ENCODE assay signal across 7 mouse cellular contexts in the genomic region with DNA sequence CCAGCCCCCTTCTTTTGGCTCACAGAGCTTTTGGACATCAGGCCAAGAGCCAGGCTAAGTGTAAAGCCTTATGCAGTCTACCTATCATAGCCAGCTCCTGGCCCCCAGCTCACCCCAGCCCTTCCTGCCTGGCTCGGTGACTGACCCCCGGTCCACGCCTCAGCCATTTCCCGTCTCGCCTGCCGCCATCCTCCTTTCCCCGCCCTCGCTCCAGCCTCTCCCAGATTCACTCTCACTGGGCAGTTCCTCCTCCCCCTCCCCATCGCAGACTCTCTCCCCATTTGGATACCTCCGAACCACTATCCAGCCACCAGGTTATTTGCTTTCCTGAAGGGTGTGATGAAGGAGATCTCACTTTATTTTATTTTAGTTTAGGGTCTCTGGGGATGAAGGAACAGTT. TPM values are rescaled to one million over a fixed set of nuclear protein-coding genes. Genes with fewer than 3 reads are reported as not detected.
A peak's percentile ranks its signal among the peaks of the same experiment; 100 is the strongest.
DNase-seq lines count a peak whose midpoint lies in the region; ATAC-seq and TF ChIP-seq lines count a peak whose summit lies in the region.

No protein-coding gene starts in this region.

- peak; percentile 33 for DNase-seq in adrenal gland, postnatal 25 days
- DNase-seq in embryonic facial prominence, embryonic 14.5 days (ENCODE audit: low spot score) = no peak
- peak; percentile 51 for DNase-seq in lung, postnatal 0 days (ENCODE audit: low spot score)
- DNase-seq in urinary bladder, adult 18-20 months (ENCODE audit: low spot score in 2 of 2) = no peak
- DNase-seq in left cerebral cortex, postnatal 36 days (ENCODE audit: low spot score in 2 of 2) = no peak
- DNase-seq in cerebellum, adult 9-10 months = no peak

- H3K4me1 ChIP-seq in embryonic facial prominence, embryonic 14.5 days (ENCODE audit: control insufficient read depth, insufficient read depth, low read length) = peaks cover 9% of the 10 kb centered on the region
- peaks cover 33% of the 10 kb centered on the region for H3K4me1 ChIP-seq in hindbrain, embryonic 16.5 days (ENCODE audit: control insufficient read depth, insufficient read depth, low read depth, low read length)
- H3K4me1 ChIP-seq in lung, postnatal 0 days (ENCODE audit: insufficient read depth, low read depth, low read length) = peaks cover 28% of the 10 kb centered on the region

- intact Hi-C loops in left cerebral cortex, postnatal 36 days (cut with DNase I) = no loop called here

- H3K4me3 ChIP-seq in embryonic facial prominence, embryonic 14.5 days (ENCODE audit: low read depth, low read length) = peak overlapping the region; percentile 24
- no peak overlapping the region; the same call in 1 of the 2 replicates for H3K4me3 ChIP-seq in hindbrain, embryonic 16.5 days (ENCODE audit: low read length)
- peak overlapping the region; percentile 27 for H3K4me3 ChIP-seq in lung, postnatal 0 days (ENCODE audit: low read depth, low read length)

- 0 out of 2 replicates have a peak overlapping the region, but pooled peaks have one; percentile 27 for H3K9ac ChIP-seq in embryonic facial prominence, embryonic 14.5 days (ENCODE audit: low read depth, low read length)
- H3K9ac ChIP-seq in hindbrain, embryonic 16.5 days (ENCODE audit: low read depth, low read length) = no peak overlapping the region
- H3K9ac ChIP-seq in lung, postnatal 0 days (replicated peaks; ENCODE audit: low read depth) = no peak overlapping the region

- ATAC-seq in embryonic facial prominence, embryonic 14.5 days (ENCODE audit: low read depth) = no peak
- ATAC-seq in hindbrain, embryonic 16.5 days = no peak
- ATAC-seq in lung, postnatal 0 days = peak; percentile 61

- H3K27me3 ChIP-seq in embryonic facial prominence, embryonic 14.5 days (replicated peaks; ENCODE audit: control insufficient read depth, insufficient read depth, low read length) = peaks cover 74% of the 10 kb centered on the region
- peaks cover 56% of the 10 kb centered on the region for H3K27me3 ChIP-seq in hindbrain, embryonic 16.5 days (replicated peaks; ENCODE audit: control insufficient read depth, insufficient read depth, low read length)
- H3K27me3 ChIP-seq in lung, postnatal 0 days (replicated peaks; ENCODE audit: insufficient read depth, low read length) = peaks cover 40% of the 10 kb centered on the region

- no peak for TF ChIP-seq EP300 in lung, postnatal 0 days (IDR thresholded peaks at IDR 0.05)

- WGBS in embryonic facial prominence, embryonic 14.5 days = under 1% methylated on average over 10 of the region's 10 CpGs
- 2% methylated on average over 10 of the region's 10 CpGs for WGBS in hindbrain, embryonic 16.5 days
- 1% methylated on average over 10 of the region's 10 CpGs for WGBS in lung, postnatal 0 days

- no peak for TF ChIP-seq CTCF in lung, postnatal 0 days (IDR thresholded peaks at IDR 0.05)

- H3K36me3 ChIP-seq in embryonic facial prominence, embryonic 14.5 days (ENCODE audit: control insufficient read depth, insufficient read depth, low read length) = no peaks in the 10 kb centered on the region
- H3K36me3 ChIP-seq in hindbrain, embryonic 16.5 days (ENCODE audit: control insufficient read depth, insufficient read depth, low read length) = no peaks in the 10 kb centered on the region
- H3K36me3 ChIP-seq in lung, postnatal 0 days (ENCODE audit: insufficient read depth, low read length) = no peaks in the 10 kb centered on the region

- no peak overlapping the region for H3K27ac ChIP-seq in embryonic facial prominence, embryonic 14.5 days (replicated peaks; ENCODE audit: low read depth, low read length)
- no peak overlapping the region for H3K27ac ChIP-seq in hindbrain, embryonic 16.5 days (ENCODE audit: low read depth, low read length)
- H3K27ac ChIP-seq in lung, postnatal 0 days (ENCODE audit: low read length) = no peak overlapping the region

- no peaks in the 10 kb centered on the region for H3K9me3 ChIP-seq in embryonic facial prominence, embryonic 14.5 days (ENCODE audit: control insufficient read depth, low read length)
- H3K9me3 ChIP-seq in hindbrain, embryonic 16.5 days (ENCODE audit: control insufficient read depth, low read length) = no peaks in the 10 kb centered on the region
- no peaks in the 10 kb centered on the region for H3K9me3 ChIP-seq in lung, postnatal 0 days (ENCODE audit: low read length)

- H3K4me2 ChIP-seq in embryonic facial prominence, embryonic 14.5 days (ENCODE audit: low read depth, low read length) = peak overlapping the region; percentile 43; the same call in 1 of the 2 replicates
- peak overlapping the region; percentile 46 for H3K4me2 ChIP-seq in hindbrain, embryonic 16.5 days (ENCODE audit: low read length)
- peak overlapping the region; percentile 48 for H3K4me2 ChIP-seq in lung, postnatal 0 days (replicated peaks; ENCODE audit: low read depth, low read length)

RNA-seq across cellular contexts. Expression of gene Dhh, which starts 0.8 kb away (rescaled TPM):
- 1.1 and 2.4 TPM in 2 replicates for total RNA-seq in adrenal gland, postnatal 25 days (2021)
- polyA plus RNA-seq in embryonic facial prominence, embryonic 14.5 days (2014; fragmentation: Nextera tagmentation; extraction: Ambion mirVana) = 2.0 and 3.1 TPM in 2 replicates
- polyA plus RNA-seq in hindbrain, embryonic 16.5 days (2015; fragmentation: Nextera tagmentation; extraction: Ambion mirVana) = 1.3 and 2.1 TPM in 2 replicates
- 5.1 and 6.6 TPM in 2 replicates for polyA plus RNA-seq in lung, postnatal 0 days (2015; fragmentation: Nextera tagmentation; extraction: Ambion mirVana)
- under 1 TPM in 1 of 2 experiments, not detected in 1; 0.35 TPM for total RNA-seq in left cerebral cortex, postnatal 36 days (2021)

RNA-seq across cellular contexts. Expression of gene Rhebl1, which starts 3.2 kb away (rescaled TPM):
- 3.7 and 4.4 TPM in 2 replicates for total RNA-seq in adrenal gland, postnatal 25 days (2021)
- polyA plus RNA-seq in embryonic facial prominence, embryonic 14.5 days (2014; fragmentation: Nextera tagmentation; extraction: Ambion mirVana) = 8.4 and 12.2 TPM in 2 replicates
- 31.4 and 33.4 TPM in 2 replicates for polyA plus RNA-seq in hindbrain, embryonic 16.5 days (2015; fragmentation: Nextera tagmentation; extraction: Ambion mirVana)
- polyA plus RNA-seq in lung, postnatal 0 days (2015; fragmentation: Nextera tagmentation; extraction: Ambion mirVana) = 8.1 and 10.2 TPM in 2 replicates
- total RNA-seq in left cerebral cortex, postnatal 36 days (2021) = 10 to 100 TPM in 1 of 2 experiments, 1 to 10 TPM in 1; 9.0 to 10.5 TPM

RNA-seq across cellular contexts. Expression of gene Lmbr1l, which starts 20.5 kb away (rescaled TPM):
- 25.2 and 30.5 TPM in 2 replicates for total RNA-seq in adrenal gland, postnatal 25 days (2021)
- polyA plus RNA-seq in embryonic facial prominence, embryonic 14.5 days (2014; fragmentation: Nextera tagmentation; extraction: Ambion mirVana) = 3.9 and 4.3 TPM in 2 replicates
- polyA plus RNA-seq in hindbrain, embryonic 16.5 days (2015; fragmentation: Nextera tagmentation; extraction: Ambion mirVana) = 25.9 and 27.0 TPM in 2 replicates
- polyA plus RNA-seq in lung, postnatal 0 days (2015; fragmentation: Nextera tagmentation; extraction: Ambion mirVana) = 16.5 and 17.0 TPM in 2 replicates
- total RNA-seq in left cerebral cortex, postnatal 36 days (2021) = 10 to 100 TPM; 12.6 to 16.6 TPM

RNA-seq across cellular contexts. Expression of gene Kmt2d, which starts 26.5 kb away (rescaled TPM):
- total RNA-seq in adrenal gland, postnatal 25 days (2021) = 63.0 and 83.0 TPM in 2 replicates
- 13.8 and 15.5 TPM in 2 replicates for polyA plus RNA-seq in embryonic facial prominence, embryonic 14.5 days (2014; fragmentation: Nextera tagmentation; extraction: Ambion mirVana)
- polyA plus RNA-seq in hindbrain, embryonic 16.5 days (2015; fragmentation: Nextera tagmentation; extraction: Ambion mirVana) = 8.8 and 9.3 TPM in 2 replicates
- polyA plus RNA-seq in lung, postnatal 0 days (2015; fragmentation: Nextera tagmentation; extraction: Ambion mirVana) = 8.7 and 11.1 TPM in 2 replicates
- total RNA-seq in left cerebral cortex, postnatal 36 days (2021) = 10 to 100 TPM; 69.9 to 98.8 TPM

RNA-seq across cellular contexts. Expression of gene Tuba1b, which starts 36.9 kb away (rescaled TPM):
- 285 and 323 TPM in 2 replicates for total RNA-seq in adrenal gland, postnatal 25 days (2021)
- polyA plus RNA-seq in embryonic facial prominence, embryonic 14.5 days (2014; fragmentation: Nextera tagmentation; extraction: Ambion mirVana) = 1,523 and 1,643 TPM in 2 replicates
- 1,672 and 1,683 TPM in 2 replicates for polyA plus RNA-seq in hindbrain, embryonic 16.5 days (2015; fragmentation: Nextera tagmentation; extraction: Ambion mirVana)
- 415 and 427 TPM in 2 replicates for polyA plus RNA-seq in lung, postnatal 0 days (2015; fragmentation: Nextera tagmentation; extraction: Ambion mirVana)
- 100 to 1,000 TPM; 509 to 602 TPM for total RNA-seq in left cerebral cortex, postnatal 36 days (2021)

Comparison
In these comparisons a context has a peak if more than half of its experiments do, and no peak if none do; other contexts are left out.
1. DNase-seq: peak in adrenal gland, postnatal 25 days (single experiment) and lung, postnatal 0 days (single experiment); none in embryonic facial prominence, embryonic 14.5 days (single experiment), urinary bladder, adult 18-20 months (0 of 2), left cerebral cortex, postnatal 36 days (0 of 2) and cerebellum, adult 9-10 months (single experiment).
2. Peak in every context shown above with its lines, with median percentiles within 50 percentile points of each other: H3K4me2 ChIP-seq.